Mouse (Mus musculus) gonadal fat pad, adult 2 months (tissue): Measurements from ENCODE around the gene Dhdds. TPM values are rescaled to one million over a fixed set of nuclear protein-coding genes. Genes with fewer than 3 reads are reported as not detected.
A peak's percentile ranks its signal among the peaks of the same experiment; 100 is the strongest.

Experiments
- DNase-seq: peaks from one replicate; pipeline ENCODE4 v3.0.0-alpha.2; 2012; ENCODE audit warnings: low read depth
- polyA plus RNA-seq: library from polyadenylated mRNA; depleted of rRNA; stranded (reverse); fragments of >200 nt; gene quantifications from 2 replicates; pipeline ENCODE4 v1.2.3, GENCODE M21; 2012; rRNA removed

The Dhdds gene
- polyA plus RNA-seq: 40.2 and 50.3 TPM in 2 replicates

GRCm38 (mm10) chr4:134000466-134001438 is at the start of gene Dhdds:
Gene Dhdds (minus strand): TSS chr4:134000918.
- peak; percentile 81 for DNase-seq

- no peak for DNase-seq
These were observed 46.9 kb upstream of the Dhdds start for GRCm38 (mm10) chr4:134047648-134048047.

- DNase-seq: no peak
These were observed 42.3 kb upstream of the Dhdds start for GRCm38 (mm10) chr4:134043041-134043440.

GRCm38 (mm10) chr4:134041317-134042123 is 40.8 kb upstream of the Dhdds start:
- no peak for DNase-seq

- DNase-seq: no peak
These were observed 35.2 kb upstream of the Dhdds start for GRCm38 (mm10) chr4:134035953-134036352.

- no peak for DNase-seq
These were observed 25.1 kb upstream of the Dhdds start for GRCm38 (mm10) chr4:134025802-134026201.

GRCm38 (mm10) chr4:134020621-134021020 is 19.9 kb upstream of the Dhdds start:
- DNase-seq: no peak

GRCm38 (mm10) chr4:134019641-134020351 is 19.1 kb upstream of the Dhdds start:
- no peak for DNase-seq

GRCm38 (mm10) chr4:134019210-134019609 is 18.5 kb upstream of the Dhdds start:
- no peak for DNase-seq

GRCm38 (mm10) chr4:134018779-134019145 is 18.0 kb upstream of the Dhdds start, which contains the start of gene Lin28a:
Gene Lin28a (minus strand): TSS chr4:134018841.
- no peak for DNase-seq

GRCm38 (mm10) chr4:134018038-134018778 is 17.5 kb upstream of the Dhdds start:
- no peak for DNase-seq

GRCm38 (mm10) chr4:134017201-134017865 is 16.6 kb upstream of the Dhdds start:
- peak; percentile 36 for DNase-seq

- DNase-seq: no peak
These were observed 16.0 kb upstream of the Dhdds start for GRCm38 (mm10) chr4:134016767-134017166.

GRCm38 (mm10) chr4:134016208-134016607 is 15.5 kb upstream of the Dhdds start:
- no peak for DNase-seq

- DNase-seq: no peak
These were observed 12.3 kb upstream of the Dhdds start for GRCm38 (mm10) chr4:134012858-134013528.

GRCm38 (mm10) chr4:134011450-134012414 is 11.0 kb upstream of the Dhdds start:
- DNase-seq: no peak

GRCm38 (mm10) chr4:134009709-134010108 is 9.0 kb upstream of the Dhdds start:
- no peak for DNase-seq

GRCm38 (mm10) chr4:134006845-134007244 is 6.1 kb upstream of the Dhdds start:
- no peak for DNase-seq
